Mouse (Mus musculus) liver, embryonic 16.5 days (tissue): ENCODE results near the gene Slc6a19. TPM values are rescaled to one million over a fixed set of nuclear protein-coding genes. Genes with fewer than 3 reads are reported as not detected.
A peak's percentile ranks its signal among the peaks of the same experiment; 100 is the strongest.

Source experiments
- ATAC-seq: fragments of 200-750 bp; cut with Nextera tagmentation; 2 replicates; pipeline ENCODE4 v1.8.0; 2017; ENCODE audit warnings: low read depth, mild to moderate bottlenecking, moderate number of reproducible peaks, moderate library complexity
- H3K27ac ChIP-seq: fragments of 300-500 bp; sonication (generic); 2 replicates; pipeline ENCODE4 v1.5.1; 2014; ENCODE audit warnings: mild to moderate bottlenecking, low read length
- H3K27me3 ChIP-seq: fragments of 300-500 bp; sonication (generic); 2 replicates; pipeline ENCODE4 v1.6.1; 2014; ENCODE audit warnings: low read depth, low read length, mixed read lengths; ENCODE audit not compliant: control insufficient read depth, insufficient read depth
- H3K36me3 ChIP-seq: fragments of 300-500 bp; sonication (generic); 2 replicates; pipeline ENCODE4 v1.6.1; 2014; ENCODE audit warnings: mild to moderate bottlenecking; ENCODE audit not compliant: control insufficient read depth, insufficient read depth
- H3K4me1 ChIP-seq: fragments of 300-500 bp; sonication (generic); 2 replicates; pipeline ENCODE4 v1.6.1; 2014; ENCODE audit warnings: low read depth, low read length, mixed read lengths; ENCODE audit not compliant: control insufficient read depth
- H3K4me2 ChIP-seq: fragments of 300-500 bp; sonication (generic); 2 replicates; pipeline ENCODE4 v1.6.1; 2014; ENCODE audit warnings: low read depth, low read length, mixed read lengths
- H3K4me3 ChIP-seq: fragments of 300-500 bp; sonication (generic); 2 replicates; pipeline ENCODE4 v1.5.1; 2014; ENCODE audit warnings: low read depth, mild to moderate bottlenecking, low read length
- H3K9ac ChIP-seq: fragments of 300-500 bp; sonication (generic); 2 replicates; pipeline ENCODE4 v1.6.1; 2014; ENCODE audit warnings: low read depth, low read length
- H3K9me3 ChIP-seq: fragments of 300-500 bp; sonication (generic); replicated peaks from 2 replicates; pipeline ENCODE4 v1.6.1; 2016; ENCODE audit warnings: low read length; ENCODE audit not compliant: control insufficient read depth
- WGBS: fragments of 180-500 bp; shearing (Covaris S2); extraction: QIAGEN DNeasy Blood & Tissue Kit; methylation state at CpG from one replicate; pipeline ENCODE4 v1.1.7; 2014; ENCODE audit not compliant: insufficient replicate concordance; 5-methylcytosine and 5-hydroxymethylcytosine counted together
- polyA plus RNA-seq: library from polyadenylated mRNA; unstranded; fragments of >200 nt; fragmentation: Nextera tagmentation; extraction: Ambion mirVana; gene quantifications from 2 replicates; pipeline ENCODE4 v1.2.1, GENCODE M21; 2015

Gene Slc6a19
- polyA plus RNA-seq, 1 experiment from 2014 or later = 1.6 TPM

DNA sequence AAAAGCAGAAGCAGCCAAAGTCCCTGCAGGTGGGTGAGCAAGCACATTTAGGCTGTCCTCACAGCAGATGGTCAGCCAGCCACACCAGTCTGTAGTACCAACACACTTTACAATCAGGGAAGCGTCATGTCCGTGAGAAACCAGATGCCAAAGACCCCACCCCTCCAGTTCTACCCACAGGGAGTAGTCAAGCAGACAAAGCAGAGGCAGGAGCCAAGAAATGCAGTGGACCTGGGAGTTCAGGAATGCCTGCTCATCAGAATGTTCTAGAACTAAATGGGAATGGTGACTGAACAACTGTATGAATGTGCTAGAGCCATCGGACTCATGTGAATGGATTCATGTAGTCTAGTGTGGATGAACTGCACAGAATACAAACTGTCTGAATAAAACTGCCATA lies 17.1 kb downstream of the Slc6a19 start:
- H3K9me3 ChIP-seq = no peaks in the 10 kb centered on the region
- no peak overlapping the region for H3K27ac ChIP-seq
- H3K4me2 ChIP-seq = no peak overlapping the region
- H3K9ac ChIP-seq = no peak overlapping the region
- H3K4me3 ChIP-seq = no peak overlapping the region
- 67% methylated on average over 3 of the region's 3 CpGs for WGBS
- no peaks in the 10 kb centered on the region for H3K4me1 ChIP-seq
- H3K27me3 ChIP-seq = no peaks in the 10 kb centered on the region
- ATAC-seq = no peak
- no peaks in the 10 kb centered on the region for H3K36me3 ChIP-seq

GRCm38 (mm10) chr13:73685502-73685901 lies 19.2 kb downstream of the Slc6a19 start:
- WGBS = 62% methylated on average over 6 of the region's 6 CpGs
- Histone ChIP-seq H3K4me1 (no peaks in the 10 kb centered on the region), H3K9ac (no peak overlapping the region), H3K4me3 (no peak overlapping the region), H3K27ac (no peak overlapping the region), H3K4me2 (no peak overlapping the region), H3K27me3 (no peaks in the 10 kb centered on the region), H3K36me3 (no peaks in the 10 kb centered on the region), H3K9me3 (no peaks in the 10 kb centered on the region)
- no peak for ATAC-seq

GRCm38 (mm10) chr13:73684412-73684811 lies 20.3 kb downstream of the Slc6a19 start:
- Histone ChIP-seq H3K27me3 (no peaks in the 10 kb centered on the region), H3K36me3 (no peaks in the 10 kb centered on the region), H3K4me1 (peaks cover 3% of the 10 kb centered on the region), H3K4me3 (no peak overlapping the region), H3K9me3 (no peaks in the 10 kb centered on the region), H3K9ac (no peak overlapping the region), H3K27ac (no peak overlapping the region), H3K4me2 (no peak overlapping the region)
- no peak for ATAC-seq
- WGBS = 47% methylated on average over 1 of the region's 1 CpGs

DNA sequence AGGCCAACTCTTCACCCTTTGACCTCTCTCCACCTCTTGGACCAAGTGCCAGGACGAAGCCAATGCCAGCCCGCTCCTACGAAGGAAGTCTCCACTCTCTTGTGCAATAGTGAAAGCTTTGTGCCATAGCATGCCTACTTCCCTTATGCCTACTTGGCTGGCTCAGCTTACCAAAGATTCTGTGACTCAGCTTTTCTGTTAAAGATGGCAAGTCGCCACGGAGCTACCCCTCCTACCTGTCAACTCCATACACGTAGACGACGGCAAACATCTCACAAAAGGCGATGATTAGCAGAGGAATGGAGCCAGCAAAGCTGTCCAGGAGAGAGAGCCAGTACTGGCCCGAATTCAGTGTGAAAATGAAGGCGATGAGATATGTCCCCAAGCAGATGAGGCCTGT lies 21.0 kb downstream of the Slc6a19 start:
- 72% methylated on average over 11 of the region's 11 CpGs for WGBS
- Histone ChIP-seq H3K4me1 (peaks cover 5% of the 10 kb centered on the region), H3K9ac (no peak overlapping the region)

GRCm38 (mm10) chr13:73682226-73682625 lies 22.4 kb downstream of the Slc6a19 start:
- WGBS = 57% methylated on average over 2 of the region's 2 CpGs
- no peak overlapping the region for H3K4me2 ChIP-seq

More for the DNA sequence above, 21.0 kb downstream of the Slc6a19 start:
- Histone ChIP-seq H3K27ac (no peak overlapping the region), H3K27me3 (no peaks in the 10 kb centered on the region), H3K4me3 (no peak overlapping the region), H3K4me2 (no peak overlapping the region), H3K36me3 (no peaks in the 10 kb centered on the region), H3K9me3 (no peaks in the 10 kb centered on the region)
- ATAC-seq = no peak

GRCm38 (mm10) chr13:73680394-73680793 lies 24.3 kb downstream of the Slc6a19 start:
- WGBS = 7% methylated on average over 1 of the region's 1 CpGs
- ATAC-seq = peak; percentile 84
- no peak overlapping the region for H3K9ac ChIP-seq
- peaks cover 5% of the 10 kb centered on the region for H3K4me1 ChIP-seq
- no peaks in the 10 kb centered on the region for H3K9me3 ChIP-seq
- H3K4me3 ChIP-seq = no peak overlapping the region
- H3K27ac ChIP-seq = peak overlapping the region; percentile 80
- no peaks in the 10 kb centered on the region for H3K27me3 ChIP-seq
- no peaks in the 10 kb centered on the region for H3K36me3 ChIP-seq
- H3K4me2 ChIP-seq = no peak overlapping the region

More at GRCm38 (mm10) chr13:73682226-73682625, 22.4 kb downstream of the Slc6a19 start:
- H3K4me1 ChIP-seq = peaks cover 5% of the 10 kb centered on the region
- H3K9me3 ChIP-seq = no peaks in the 10 kb centered on the region
- H3K9ac ChIP-seq = no peak overlapping the region
- ATAC-seq = no peak
- H3K36me3 ChIP-seq = no peaks in the 10 kb centered on the region
- H3K4me3 ChIP-seq = no peak overlapping the region
- H3K27me3 ChIP-seq = no peaks in the 10 kb centered on the region
- H3K27ac ChIP-seq = no peak overlapping the region

DNA sequence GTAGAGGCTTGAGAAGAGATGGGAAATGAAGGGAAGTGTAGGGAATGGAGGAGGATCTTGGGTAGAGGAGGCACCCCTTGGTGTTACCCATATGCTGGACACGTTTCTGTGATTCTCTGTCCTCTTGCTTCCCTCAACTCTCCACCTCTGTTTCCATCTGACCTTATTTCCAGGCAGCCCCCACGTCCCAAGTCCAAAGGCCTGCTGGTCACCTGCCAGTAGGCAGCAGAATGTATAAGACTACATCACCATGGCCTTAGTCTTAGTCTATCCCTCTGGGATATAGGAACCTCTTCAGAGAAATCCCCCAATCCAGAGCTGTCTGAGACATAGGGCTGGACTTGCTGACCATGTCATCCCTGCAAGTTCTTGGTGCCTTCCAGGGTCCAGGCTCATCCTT lies 25.4 kb downstream of the Slc6a19 start:
- Histone ChIP-seq H3K27ac (no peak overlapping the region), H3K4me1 (peaks cover 5% of the 10 kb centered on the region), H3K9ac (no peak overlapping the region), H3K4me3 (no peak overlapping the region), H3K4me2 (no peak overlapping the region), H3K36me3 (no peaks in the 10 kb centered on the region), H3K27me3 (no peaks in the 10 kb centered on the region), H3K9me3 (no peaks in the 10 kb centered on the region)
- 0 out of 2 replicates have a peak, but pooled peaks have one; percentile 16 for ATAC-seq
- WGBS = 38% methylated on average over 2 of the region's 2 CpGs

- peaks cover 5% of the 10 kb centered on the region for H3K4me1 ChIP-seq
- ATAC-seq = no peak
- no peak within 1 kb of the TSS for H3K9ac ChIP-seq
- H3K9me3 ChIP-seq = no peaks in the 10 kb centered on the region
- H3K27me3 ChIP-seq = no peaks in the 10 kb centered on the region
- H3K36me3 ChIP-seq = no peaks in the 10 kb centered on the region
- H3K4me2 ChIP-seq = no peak within 1 kb of the TSS
- 53% methylated on average over 3 of the region's 3 CpGs for WGBS
- H3K27ac ChIP-seq = no peak within 1 kb of the TSS
- H3K4me3 ChIP-seq = no peak within 1 kb of the TSS
Observed at GRCm38 (mm10) chr13:73677853-73678252, 26.8 kb downstream of the Slc6a19 start, which contains the start of gene Slc6a18. Gene Slc6a18 (minus strand): TSS chr13:73678023.

DNA sequence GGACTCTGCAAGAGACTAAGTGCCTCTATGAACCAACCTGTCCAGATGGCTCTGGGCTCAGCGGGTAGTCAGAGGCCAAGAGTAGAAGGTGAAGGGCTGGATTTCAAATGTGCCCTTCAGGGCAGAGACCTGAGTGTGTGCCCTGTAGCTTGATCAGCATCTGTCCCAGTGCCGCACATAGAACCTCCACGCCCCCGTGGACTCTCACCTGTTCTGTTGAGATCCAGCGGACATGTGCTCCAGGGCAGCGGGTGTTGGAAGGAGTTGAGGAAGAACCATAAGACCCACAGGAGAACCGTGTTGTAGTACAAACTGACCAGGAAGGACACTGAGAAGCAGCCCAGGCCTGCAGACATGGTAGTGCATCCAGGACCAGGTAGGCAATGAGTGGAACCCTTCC lies 29.5 kb downstream of the Slc6a19 start:
- Histone ChIP-seq H3K4me1 (peaks cover 5% of the 10 kb centered on the region), H3K9ac (no peak overlapping the region), H3K9me3 (no peaks in the 10 kb centered on the region), H3K4me2 (no peak overlapping the region), H3K36me3 (no peaks in the 10 kb centered on the region), H3K27me3 (no peaks in the 10 kb centered on the region), H3K4me3 (no peak overlapping the region), H3K27ac (no peak overlapping the region)
- ATAC-seq = no peak
- 64% methylated on average over 7 of the region's 7 CpGs for WGBS
